Mouse (Mus musculus): Measurements from ENCODE around the gene Nptn. TPM values are rescaled to one million over a fixed set of nuclear protein-coding genes. Genes with fewer than 3 reads are reported as not detected.

Gene Nptn
- total RNA-seq, 2 experiments from 2014 or later: 99.8 to 115 TPM

DNA sequence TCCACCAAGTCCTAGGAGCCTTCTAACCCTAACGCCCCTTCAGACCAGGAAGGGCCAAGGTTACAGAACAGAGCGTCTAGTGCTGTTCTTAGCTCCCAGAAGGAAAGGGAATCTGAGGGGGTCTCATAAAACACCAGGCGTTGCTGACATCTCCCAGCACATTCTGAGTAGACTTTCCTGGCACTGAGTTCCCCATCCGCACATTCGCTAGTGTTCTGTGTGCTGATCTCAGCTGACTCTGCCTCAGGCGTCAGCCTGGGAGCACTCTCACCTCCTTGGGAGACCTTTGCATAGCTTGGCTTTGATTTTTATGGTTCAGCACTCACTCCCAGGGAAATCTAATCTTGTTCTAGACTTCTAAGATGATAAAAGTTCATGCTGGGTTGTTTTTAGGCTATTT, 93.3 kb downstream of the Nptn start:
- ATAC-seq (replicated peaks; ENCODE audit: poor library complexity, severe bottlenecking): no peak

DNA sequence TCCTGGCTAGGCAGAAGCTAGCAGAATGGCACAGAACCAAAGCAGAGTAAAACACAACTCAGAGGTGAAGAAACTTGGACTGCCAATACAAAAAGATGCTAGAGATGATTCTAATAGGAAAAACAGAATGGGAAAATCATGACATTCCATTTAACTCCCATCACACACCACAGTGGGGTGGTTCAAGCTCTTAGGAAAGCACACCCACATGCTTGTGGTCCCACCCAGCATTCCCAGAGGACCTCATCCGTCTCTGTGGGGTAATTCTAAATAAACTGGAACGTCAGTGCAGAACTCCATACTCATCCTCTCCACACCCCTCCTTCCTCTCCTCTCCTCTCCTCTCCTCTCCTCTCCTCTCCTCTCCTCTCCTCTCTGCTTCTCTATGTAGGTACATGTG, 99.4 kb downstream of the Nptn start:
- no peak for ATAC-seq (replicated peaks; ENCODE audit: poor library complexity, severe bottlenecking)

- ATAC-seq (replicated peaks; ENCODE audit: poor library complexity, severe bottlenecking): no peak
These were observed 100.1 kb downstream of the Nptn start for GRCm38 (mm10) chr9:58682106-58682505.

- no peak for ATAC-seq (replicated peaks; ENCODE audit: poor library complexity, severe bottlenecking)
These were observed 101.3 kb downstream of the Nptn start for GRCm38 (mm10) chr9:58683372-58683771.

DNA sequence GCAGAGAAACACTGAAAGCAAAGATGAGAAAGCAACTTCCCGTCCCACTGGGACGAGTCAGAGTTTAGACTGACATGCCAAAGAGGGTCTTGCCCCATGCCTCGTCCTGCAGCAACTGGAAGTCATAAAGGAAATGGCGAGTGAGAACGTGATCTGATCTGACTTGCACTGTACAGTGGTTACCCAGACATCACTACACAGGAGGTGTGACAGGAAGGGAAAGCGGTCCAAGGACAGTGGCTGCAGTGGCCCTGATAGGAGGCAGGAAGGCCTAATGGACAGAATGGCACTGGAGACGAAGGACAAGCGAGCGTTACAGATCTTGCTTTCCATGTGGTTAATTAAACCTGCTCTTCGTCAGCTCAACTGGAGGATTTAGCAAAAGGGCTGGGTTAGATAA, 103.2 kb downstream of the Nptn start:
- no peak for ATAC-seq (replicated peaks; ENCODE audit: poor library complexity, severe bottlenecking)

GRCm38 (mm10) chr9:58688076-58688475, 106.0 kb downstream of the Nptn start:
- no peak for ATAC-seq (replicated peaks; ENCODE audit: poor library complexity, severe bottlenecking)

DNA sequence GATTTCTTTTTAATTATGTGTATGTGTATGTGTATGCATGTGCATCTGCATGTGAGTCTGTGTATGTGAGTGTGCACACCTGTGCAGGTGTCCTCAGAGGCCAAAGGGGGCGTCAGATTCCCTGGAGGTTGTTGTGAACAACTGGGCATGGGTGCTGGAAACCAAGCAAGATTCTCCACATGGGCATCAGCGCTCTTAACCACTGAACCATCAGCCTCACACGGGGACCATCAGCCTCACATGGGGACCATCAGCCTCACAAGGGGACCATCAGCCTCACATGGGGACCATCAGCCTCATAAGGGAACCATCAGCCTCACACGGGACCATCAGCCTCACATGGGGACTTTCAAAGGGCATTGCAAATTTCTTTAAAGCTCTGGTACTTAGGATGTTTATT, 108.7 kb downstream of the Nptn start:
- ATAC-seq (replicated peaks; ENCODE audit: poor library complexity, severe bottlenecking): no peak

GRCm38 (mm10) chr9:58691471-58691870, 109.4 kb downstream of the Nptn start:
- no peak for ATAC-seq (replicated peaks; ENCODE audit: poor library complexity, severe bottlenecking)

DNA sequence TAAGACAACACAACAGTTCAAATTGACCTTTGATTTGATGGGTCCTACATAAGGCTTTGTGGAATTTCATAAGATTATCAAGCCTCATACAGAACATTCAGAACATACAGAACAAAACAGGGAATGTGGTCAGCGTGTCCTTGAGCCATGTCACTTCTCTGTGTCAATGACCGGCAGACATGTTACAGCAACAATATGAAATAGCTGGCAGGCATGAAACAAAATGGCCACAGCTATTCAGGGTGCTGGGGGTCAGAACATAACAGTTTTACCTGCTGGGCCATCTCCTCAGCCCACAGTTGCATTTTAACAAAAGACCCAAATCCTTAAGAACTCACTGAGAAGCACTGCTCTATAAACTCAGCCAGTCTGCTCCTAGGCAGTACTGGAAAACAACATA, 116.4 kb downstream of the Nptn start:
- ATAC-seq (replicated peaks; ENCODE audit: poor library complexity, severe bottlenecking): no peak

GRCm38 (mm10) chr9:58701751-58702150, 119.7 kb downstream of the Nptn start:
- no peak for ATAC-seq (replicated peaks; ENCODE audit: poor library complexity, severe bottlenecking)

DNA sequence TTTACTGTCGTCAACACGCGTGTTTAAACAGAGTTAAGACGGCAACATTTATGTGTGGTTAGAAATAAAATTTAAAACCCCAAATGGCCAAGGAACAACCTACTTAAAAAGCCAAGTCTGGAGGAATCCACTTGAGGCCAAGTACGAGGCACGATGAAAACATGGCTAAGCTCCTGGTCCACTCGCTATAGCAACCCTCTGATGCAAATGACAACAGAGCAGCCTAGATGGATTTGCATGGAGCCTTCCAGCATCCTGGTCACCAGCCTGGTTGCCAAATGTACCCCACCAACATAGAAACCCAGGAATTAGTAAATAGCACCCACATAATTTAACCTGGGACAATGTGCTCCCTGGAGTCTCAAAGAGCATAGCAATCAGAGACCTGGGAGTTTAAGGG, 121.7 kb downstream of the Nptn start:
- no peak for ATAC-seq (replicated peaks; ENCODE audit: poor library complexity, severe bottlenecking)

DNA sequence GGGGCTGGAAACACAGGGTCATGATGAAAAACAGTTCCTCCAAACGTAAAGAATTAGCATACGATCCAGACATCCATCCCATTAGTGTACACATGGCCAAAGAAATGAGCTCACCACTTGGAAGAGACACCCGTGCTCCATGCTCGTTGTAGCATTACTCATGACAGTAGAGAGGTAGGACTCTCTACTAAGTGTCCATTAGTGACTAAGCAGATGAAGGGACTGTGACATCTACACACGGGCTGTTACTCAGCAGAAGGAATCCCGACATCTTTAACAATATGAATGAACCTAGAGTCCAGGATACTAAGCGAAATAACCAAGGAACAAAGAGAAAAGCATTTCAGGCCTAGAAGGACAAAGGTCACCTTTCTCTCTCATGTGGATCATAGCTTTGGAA, 124.0 kb downstream of the Nptn start:
- no peak for ATAC-seq (replicated peaks; ENCODE audit: poor library complexity, severe bottlenecking)

Other genes starting within 250 kb of the Nptn start
- not detected in 2 replicates for gene Tbc1d21, start 211.8 kb upstream of the Nptn start, total RNA-seq (2014; fragmentation: Nextera tagmentation)
- gene Tbc1d21, start 211.8 kb upstream of the Nptn start, total RNA-seq (2017): not detected in 2 replicates
- not detected in 2 replicates for gene Insyn1, start 93.6 kb upstream of the Nptn start, total RNA-seq (2014; fragmentation: Nextera tagmentation)
- gene Insyn1, start 93.6 kb upstream of the Nptn start, total RNA-seq (2017): not detected in 2 replicates
- not detected in 2 replicates for gene Cd276, start 26.8 kb upstream of the Nptn start, total RNA-seq (2014; fragmentation: Nextera tagmentation)
- gene Cd276, start 26.8 kb upstream of the Nptn start, total RNA-seq (2017): not detected in 2 replicates
- not detected in 2 replicates for gene Rec114, start 161.7 kb downstream of the Nptn start, total RNA-seq (2014; fragmentation: Nextera tagmentation)
- gene Rec114, start 161.7 kb downstream of the Nptn start, total RNA-seq (2017): not detected in 2 replicates
- gene Hcn4, start 241.2 kb downstream of the Nptn start, total RNA-seq (2014; fragmentation: Nextera tagmentation): not detected in 2 replicates
- not detected in 2 replicates for gene Hcn4, start 241.2 kb downstream of the Nptn start, total RNA-seq (2017)